Mouse (Mus musculus) forebrain, embryonic 11.5 days (tissue): ENCODE measurements around the gene Gsn. TPM values are rescaled to one million over a fixed set of nuclear protein-coding genes. Genes with fewer than 3 reads are reported as not detected.

Source experiments
- ATAC-seq: fragments of 200-750 bp; cut with Nextera tagmentation; replicated peaks from 2 replicates; pipeline ENCODE4 v1.8.0; 2017; ENCODE audit warnings: moderate TSS enrichment; ENCODE audit not compliant: low FRiP score
- DNase-seq: peaks from one replicate; pipeline ENCODE4 v3.0.0-alpha.2; 2017; ENCODE audit warnings: low spot score
- H3K27ac ChIP-seq: fragments of 300-500 bp; sonication (generic); 2 replicates; pipeline ENCODE4 v1.5.1; 2014; ENCODE audit warnings: low read depth, low read length
- H3K27me3 ChIP-seq: fragments of 300-500 bp; sonication (generic); 2 replicates; pipeline ENCODE4 v1.6.1; 2014; ENCODE audit warnings: mild to moderate bottlenecking, low read length, mixed read lengths; ENCODE audit not compliant: control insufficient read depth, insufficient read depth
- H3K36me3 ChIP-seq: fragments of 300-500 bp; sonication (generic); 2 replicates; pipeline ENCODE4 v1.6.1; 2014; ENCODE audit warnings: mild to moderate bottlenecking, low read length, moderate library complexity, mixed read lengths; ENCODE audit not compliant: control insufficient read depth, insufficient read depth
- H3K4me1 ChIP-seq: fragments of 300-500 bp; sonication (generic); replicated peaks from 2 replicates; pipeline ENCODE4 v1.6.1; 2014; ENCODE audit warnings: low read length, mixed read lengths; ENCODE audit not compliant: control insufficient read depth, insufficient read depth
- H3K4me2 ChIP-seq: fragments of 300-500 bp; sonication (generic); 2 replicates; pipeline ENCODE4 v1.6.1; 2014; ENCODE audit warnings: low read depth, mild to moderate bottlenecking, low read length, moderate library complexity, mixed read lengths; ENCODE audit not compliant: severe bottlenecking
- H3K4me3 ChIP-seq: fragments of 300-500 bp; sonication (generic); 2 replicates; pipeline ENCODE4 v1.5.1; 2014; ENCODE audit warnings: low read depth, low read length
- H3K9ac ChIP-seq: fragments of 300-500 bp; sonication (generic); 2 replicates; pipeline ENCODE4 v1.6.1; 2014; ENCODE audit warnings: low read length
- H3K9me3 ChIP-seq: fragments of 300-500 bp; sonication (generic); 2 replicates; pipeline ENCODE4 v1.6.1; 2016; ENCODE audit warnings: low read length, mixed read lengths; ENCODE audit not compliant: control insufficient read depth
- WGBS: fragments of 180-500 bp; shearing (Covaris S2); extraction: QIAGEN DNeasy Blood & Tissue Kit; methylation state at CpG from one replicate; pipeline ENCODE4 v1.1.7; 2014; 5-methylcytosine and 5-hydroxymethylcytosine counted together
- polyA plus RNA-seq: library from polyadenylated mRNA; unstranded; fragments of >200 nt; fragmentation: Nextera tagmentation; extraction: Ambion mirVana; gene quantifications from 2 replicates; pipeline ENCODE4 v1.2.1, GENCODE M21; 2014

The Gsn gene
- polyA plus RNA-seq, 1 experiment from 2014 or later, result 28.0 TPM

DNA sequence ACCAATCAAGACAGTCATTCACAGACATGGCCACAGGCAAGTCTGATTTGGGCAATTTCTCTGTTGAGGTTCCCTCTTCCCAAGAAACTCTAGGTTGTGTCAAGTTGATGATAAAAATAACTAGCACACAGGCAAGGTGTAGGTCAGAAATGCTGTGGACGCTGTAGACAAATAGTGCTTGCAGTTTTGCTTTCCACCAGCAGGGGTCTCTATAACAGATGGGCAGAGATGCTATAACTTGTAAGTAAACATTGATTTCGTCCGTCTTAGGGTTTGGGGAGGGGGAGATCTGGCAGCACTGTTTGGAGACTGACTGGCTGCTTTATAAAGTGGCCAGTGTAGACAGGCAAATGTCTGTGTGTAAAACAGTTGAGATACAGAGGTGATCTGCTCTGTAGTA lies 35.7 kb downstream of the Gsn start:
- Histone ChIP-seq H3K36me3 (no peaks in the 10 kb centered on the region), H3K27ac (no peak overlapping the region), H3K9ac (no peak overlapping the region), H3K4me3 (no peak overlapping the region), H3K4me2 (no peak overlapping the region), H3K4me1 (no peaks in the 10 kb centered on the region), H3K9me3 (no peaks in the 10 kb centered on the region), H3K27me3 (no peaks in the 10 kb centered on the region)
- ATAC-seq, result no peak
- peak; percentile 67 for DNase-seq
- WGBS, result 23% methylated on average over 3 of the region's 3 CpGs

DNA sequence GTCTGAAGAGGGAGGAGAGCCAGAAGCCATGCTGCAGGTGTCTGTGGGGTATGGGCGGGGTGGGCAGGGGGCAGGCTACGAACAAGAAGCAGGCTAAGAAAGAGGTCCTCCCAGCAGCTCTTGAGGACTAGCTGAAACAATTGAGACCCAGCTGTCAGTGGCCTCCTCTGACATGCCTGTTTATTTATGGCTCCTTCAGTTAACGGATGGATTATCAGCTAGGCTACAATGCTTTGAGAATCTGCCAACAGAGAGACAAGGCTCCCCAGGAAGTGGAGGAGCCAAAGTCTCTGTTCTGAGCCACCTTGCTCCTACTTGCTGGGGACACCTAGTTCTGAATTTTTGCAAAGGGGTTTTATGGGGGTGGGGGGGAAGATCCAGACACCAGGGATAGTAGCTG lies 36.5 kb downstream of the Gsn start:
- no peak overlapping the region for H3K27ac ChIP-seq
- DNase-seq (no peak), ATAC-seq (no peak)
- H3K9ac ChIP-seq, result no peak overlapping the region
- no peak overlapping the region for H3K4me3 ChIP-seq
- no peaks in the 10 kb centered on the region for H3K4me1 ChIP-seq
- 79% methylated on average over 3 of the region's 3 CpGs for WGBS
- no peaks in the 10 kb centered on the region for H3K9me3 ChIP-seq
- H3K27me3 ChIP-seq, result no peaks in the 10 kb centered on the region
- no peak overlapping the region for H3K4me2 ChIP-seq
- no peaks in the 10 kb centered on the region for H3K36me3 ChIP-seq

DNA sequence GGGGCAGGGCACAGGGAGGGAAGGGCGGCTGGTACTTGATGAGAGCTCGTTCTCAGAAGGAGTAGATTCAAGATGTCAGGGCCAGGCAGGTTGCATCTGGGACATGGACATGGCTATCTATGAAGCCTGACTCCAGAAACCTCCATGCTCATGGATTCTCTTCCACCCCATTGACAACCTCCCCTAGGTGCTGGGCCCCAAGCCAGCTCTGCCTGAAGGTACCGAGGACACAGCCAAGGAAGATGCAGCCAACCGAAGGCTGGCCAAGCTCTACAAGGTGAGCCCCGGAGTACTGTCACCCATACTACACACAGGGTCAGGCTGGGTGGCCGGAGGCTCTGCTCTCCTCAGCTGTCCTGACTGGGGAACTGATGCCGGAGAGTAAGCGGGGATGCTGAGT lies 37.1 kb downstream of the Gsn start:
- no peak overlapping the region for H3K27ac ChIP-seq
- no peak overlapping the region for H3K9ac ChIP-seq
- DNase-seq (no peak), ATAC-seq (no peak)
- WGBS, result 91% methylated on average over 8 of the region's 8 CpGs
- no peaks in the 10 kb centered on the region for H3K27me3 ChIP-seq
- no peak overlapping the region for H3K4me2 ChIP-seq
- H3K9me3 ChIP-seq, result no peaks in the 10 kb centered on the region
- no peaks in the 10 kb centered on the region for H3K36me3 ChIP-seq
- H3K4me1 ChIP-seq, result no peaks in the 10 kb centered on the region
- no peak overlapping the region for H3K4me3 ChIP-seq

DNA sequence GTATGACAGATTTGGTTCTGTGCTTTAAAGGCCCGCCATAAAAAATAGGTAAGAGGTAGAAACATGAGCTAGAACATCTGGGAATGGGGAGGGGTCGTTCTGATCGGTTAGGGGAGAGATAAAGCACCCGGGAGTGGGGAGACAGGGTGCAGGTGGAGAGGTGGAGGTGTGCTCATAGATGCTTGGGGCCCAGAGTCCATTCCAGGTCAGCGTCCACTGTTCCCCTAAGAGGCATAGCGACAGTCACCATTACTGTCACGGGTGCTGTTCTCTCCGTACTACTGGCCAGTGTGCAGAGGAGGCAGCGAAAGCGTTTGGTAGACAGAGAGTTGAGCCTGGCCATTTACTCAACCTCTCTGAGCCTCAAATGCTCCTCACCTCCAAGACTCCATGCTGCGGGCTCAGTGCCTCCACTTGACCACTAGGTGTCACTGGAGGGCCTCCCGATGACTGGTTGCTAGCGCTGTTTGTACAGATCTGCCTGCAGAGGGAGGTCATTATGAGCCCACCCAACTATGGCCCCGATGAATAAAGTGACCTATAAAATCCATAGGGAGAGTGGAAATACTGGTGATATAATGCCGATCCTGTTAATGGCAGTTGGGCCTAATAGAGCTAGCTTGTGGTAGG lies 41.6 kb downstream of the Gsn start:
- H3K36me3 ChIP-seq, result no peaks in the 10 kb centered on the region
- DNase-seq (peak; percentile 88), ATAC-seq (peak; percentile 53; the same call in 1 of the 2 replicates)
- no peak overlapping the region for H3K9ac ChIP-seq
- H3K4me2 ChIP-seq, result no peak overlapping the region
- H3K4me3 ChIP-seq, result no peak overlapping the region
- WGBS, result 28% methylated on average over 15 of the region's 15 CpGs
- no peaks in the 10 kb centered on the region for H3K4me1 ChIP-seq
- no peaks in the 10 kb centered on the region for H3K27me3 ChIP-seq
- no peaks in the 10 kb centered on the region for H3K9me3 ChIP-seq
- H3K27ac ChIP-seq, result no peak overlapping the region

DNA sequence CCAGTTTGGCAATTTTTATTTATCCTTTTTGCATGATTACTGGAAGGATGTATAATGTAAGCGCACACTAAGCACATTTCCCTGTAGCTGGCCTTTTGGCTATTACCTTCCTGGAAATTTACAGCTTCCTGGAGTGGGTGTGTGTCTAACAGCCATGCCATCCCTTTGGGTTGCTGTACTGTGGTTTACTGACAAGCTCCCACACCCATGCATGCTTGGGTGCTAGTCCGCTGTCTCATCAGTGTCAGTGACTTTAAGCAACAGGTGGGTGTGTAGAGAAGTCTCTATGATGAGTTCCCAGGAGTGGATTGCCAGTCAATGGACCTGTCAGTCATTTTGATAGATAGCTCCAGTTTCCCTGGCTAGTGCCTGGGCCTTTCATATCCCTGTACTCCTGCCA lies 43.3 kb downstream of the Gsn start:
- WGBS, result 87% methylated on average over 2 of the region's 2 CpGs
- ATAC-seq, result no peak

DNA sequence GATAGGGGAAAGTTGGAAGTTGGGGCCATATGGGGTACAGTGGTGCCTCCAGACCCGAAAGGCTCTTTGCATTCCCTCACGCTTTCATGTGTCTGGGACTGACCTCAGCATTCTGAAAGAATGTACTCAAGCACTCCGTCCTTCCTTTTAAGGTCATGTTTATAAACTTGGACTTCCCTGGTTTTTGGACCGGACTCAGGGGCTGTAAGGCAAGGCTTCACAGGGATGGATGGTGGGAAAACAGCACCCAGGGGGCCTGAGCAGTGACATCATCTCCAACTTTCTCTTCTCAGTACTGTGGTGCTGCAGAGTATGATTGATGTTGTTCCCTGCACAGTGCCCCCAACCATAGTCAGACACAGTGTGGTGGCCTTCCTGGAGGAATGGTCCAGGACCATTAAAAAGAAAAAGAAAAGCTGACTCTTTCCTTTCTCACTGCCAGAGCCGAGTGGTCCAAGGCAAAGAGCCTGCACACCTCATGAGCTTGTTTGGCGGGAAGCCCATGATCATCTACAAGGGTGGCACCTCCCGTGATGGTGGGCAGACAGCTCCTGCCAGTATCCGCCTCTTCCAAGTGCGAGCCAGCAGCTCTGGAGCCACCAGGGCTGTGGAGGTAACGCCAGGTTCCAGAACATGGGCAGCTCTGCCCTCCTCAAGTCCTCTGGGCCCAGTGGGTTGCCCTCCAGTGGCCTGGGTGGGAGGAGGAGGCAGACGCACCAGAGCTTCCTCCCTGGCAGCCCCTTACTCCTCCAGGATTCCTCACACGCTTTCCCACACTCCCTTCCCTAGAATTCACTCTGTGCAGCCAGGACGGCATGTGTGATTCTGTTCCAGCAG lies 46.1 kb downstream of the Gsn start:
- no peak overlapping the region for H3K4me2 ChIP-seq
- no peak overlapping the region for H3K9ac ChIP-seq
- H3K27me3 ChIP-seq, result no peaks in the 10 kb centered on the region
- no peaks in the 10 kb centered on the region for H3K4me1 ChIP-seq
- no peaks in the 10 kb centered on the region for H3K9me3 ChIP-seq
- H3K36me3 ChIP-seq, result no peaks in the 10 kb centered on the region
- H3K4me3 ChIP-seq, result no peak overlapping the region
- ATAC-seq (no peak), DNase-seq (no peak)
- H3K27ac ChIP-seq, result no peak overlapping the region
- WGBS, result 80% methylated on average over 13 of the region's 13 CpGs

More for the DNA sequence above, 43.3 kb downstream of the Gsn start:
- no peaks in the 10 kb centered on the region for H3K4me1 ChIP-seq
- H3K36me3 ChIP-seq, result no peaks in the 10 kb centered on the region
- no peaks in the 10 kb centered on the region for H3K9me3 ChIP-seq
- no peak overlapping the region for H3K4me2 ChIP-seq
- DNase-seq, result no peak
- no peaks in the 10 kb centered on the region for H3K27me3 ChIP-seq
- no peak overlapping the region for H3K27ac ChIP-seq
- no peak overlapping the region for H3K9ac ChIP-seq
- no peak overlapping the region for H3K4me3 ChIP-seq

DNA sequence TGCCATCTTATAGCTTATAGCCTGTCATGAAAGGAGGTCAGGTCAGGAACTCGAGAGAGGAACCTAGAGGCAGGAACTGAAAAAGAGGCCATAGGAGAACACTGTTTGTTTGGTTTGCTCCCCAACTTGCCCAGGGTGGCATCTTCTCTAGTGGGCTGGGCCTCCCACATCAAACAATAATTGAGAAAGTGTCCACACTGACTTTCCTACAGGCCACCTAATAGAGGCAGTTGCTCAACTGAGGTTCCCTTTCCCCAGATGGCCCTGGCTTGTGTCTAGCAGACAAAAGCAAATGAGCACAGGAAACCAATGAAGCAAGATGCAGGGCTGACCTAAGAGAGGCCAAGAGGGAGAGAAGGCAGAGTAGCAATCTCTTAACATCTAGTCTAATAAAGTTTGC lies 52.0 kb downstream of the Gsn start:
- Histone ChIP-seq H3K4me1 (no peaks in the 10 kb centered on the region), H3K9ac (no peak overlapping the region), H3K36me3 (no peaks in the 10 kb centered on the region), H3K27me3 (no peaks in the 10 kb centered on the region), H3K27ac (no peak overlapping the region), H3K4me3 (no peak overlapping the region), H3K9me3 (no peaks in the 10 kb centered on the region), H3K4me2 (no peak overlapping the region)
- DNase-seq (no peak), ATAC-seq (no peak)
- WGBS, result 85% methylated on average over 1 of the region's 1 CpGs

DNA sequence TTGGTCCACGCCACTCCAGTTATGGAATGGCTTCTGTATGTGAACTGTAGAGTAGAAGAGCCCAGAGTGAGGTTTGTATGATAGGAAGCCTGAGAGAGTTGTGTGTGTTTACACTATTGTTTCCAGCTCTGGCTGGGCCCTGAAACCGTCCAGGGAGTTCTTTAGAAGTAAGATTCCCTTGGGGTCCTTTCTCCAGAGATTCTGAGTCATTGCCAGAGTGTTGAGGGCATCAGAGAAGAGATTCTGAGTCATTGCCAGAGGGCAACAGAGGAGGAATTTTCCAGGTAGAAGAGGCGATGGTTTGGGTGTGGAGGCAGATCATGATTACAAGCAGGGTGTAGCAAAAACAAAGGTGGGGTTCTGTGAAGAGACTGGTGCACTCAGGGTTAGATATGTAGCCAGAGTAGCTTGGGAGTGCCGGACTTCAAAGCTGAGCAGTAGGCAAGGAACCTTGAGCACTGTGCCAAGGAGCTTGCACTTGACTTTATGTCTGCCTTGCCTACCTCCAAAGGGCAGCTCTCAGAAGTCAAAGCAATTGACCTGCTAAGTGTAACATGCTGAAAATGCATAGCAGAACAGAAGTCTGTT lies 53.8 kb downstream of the Gsn start:
- H3K4me2 ChIP-seq, result no peak overlapping the region
- H3K4me3 ChIP-seq, result no peak overlapping the region
- H3K27me3 ChIP-seq, result no peaks in the 10 kb centered on the region
- no peaks in the 10 kb centered on the region for H3K4me1 ChIP-seq
- H3K9ac ChIP-seq, result no peak overlapping the region
- WGBS, result 89% methylated on average over 4 of the region's 4 CpGs
- no peak overlapping the region for H3K27ac ChIP-seq
- no peaks in the 10 kb centered on the region for H3K9me3 ChIP-seq
- no peaks in the 10 kb centered on the region for H3K36me3 ChIP-seq
- ATAC-seq (no peak), DNase-seq (no peak)
